Mouse (Mus musculus) midbrain, embryonic 11.5 days (tissue): Measurements from ENCODE around the gene Etnk1. TPM values are rescaled to one million over a fixed set of nuclear protein-coding genes. Genes with fewer than 3 reads are reported as not detected.

Experiments used
- ATAC-seq: fragments of 200-750 bp; cut with Nextera tagmentation; 2 replicates; pipeline ENCODE4 v1.8.0; 2017; ENCODE audit warnings: moderate TSS enrichment, moderate library complexity; ENCODE audit not compliant: low FRiP score
- DNase-seq: peaks from one replicate; pipeline ENCODE4 v3.0.0; 2015; ENCODE audit warnings: low spot score; ENCODE audit errors: missing footprints
- H3K27ac ChIP-seq: fragments of 300-500 bp; sonication (generic); 2 replicates; pipeline ENCODE4 v1.5.1; 2014; ENCODE audit warnings: low read depth, low read length
- H3K27me3 ChIP-seq: fragments of 300-500 bp; sonication (generic); 2 replicates; pipeline ENCODE4 v1.6.1; 2014; ENCODE audit warnings: mild to moderate bottlenecking, low read length, moderate library complexity, mixed read lengths; ENCODE audit not compliant: control insufficient read depth, insufficient read depth
- H3K36me3 ChIP-seq: fragments of 300-500 bp; sonication (generic); 2 replicates; pipeline ENCODE4 v1.6.1; 2014; ENCODE audit warnings: mild to moderate bottlenecking, low read length, moderate library complexity, mixed read lengths; ENCODE audit not compliant: control insufficient read depth, insufficient read depth
- H3K4me1 ChIP-seq: fragments of 300-500 bp; sonication (generic); 2 replicates; pipeline ENCODE4 v1.6.1; 2014; ENCODE audit warnings: low read length; ENCODE audit not compliant: control insufficient read depth, insufficient read depth
- H3K4me2 ChIP-seq: fragments of 300-500 bp; sonication (generic); 2 replicates; pipeline ENCODE4 v1.6.1; 2014; ENCODE audit warnings: mild to moderate bottlenecking, moderate library complexity
- H3K4me3 ChIP-seq: fragments of 300-500 bp; sonication (generic); 2 replicates; pipeline ENCODE4 v1.5.1; 2014; ENCODE audit warnings: low read depth, low read length
- H3K9ac ChIP-seq: fragments of 300-500 bp; sonication (generic); 2 replicates; pipeline ENCODE4 v1.6.1; 2014; ENCODE audit warnings: low read length
- H3K9me3 ChIP-seq: fragments of 300-500 bp; sonication (generic); 2 replicates; pipeline ENCODE4 v1.6.1; 2016; ENCODE audit warnings: low read length; ENCODE audit not compliant: control insufficient read depth
- WGBS: fragments of 180-500 bp; shearing (Covaris S2); extraction: QIAGEN DNeasy Blood & Tissue Kit; methylation state at CpG from one replicate; pipeline ENCODE4 v1.1.7; 2014; 5-methylcytosine and 5-hydroxymethylcytosine counted together
- polyA plus RNA-seq: library from polyadenylated mRNA; unstranded; fragments of >200 nt; fragmentation: Nextera tagmentation; extraction: Ambion mirVana; gene quantifications from 2 replicates; pipeline ENCODE4 v1.2.1, GENCODE M21; 2014

Gene Etnk1
- polyA plus RNA-seq, 1 experiment from 2014 or later: 30.7 TPM

DNA sequence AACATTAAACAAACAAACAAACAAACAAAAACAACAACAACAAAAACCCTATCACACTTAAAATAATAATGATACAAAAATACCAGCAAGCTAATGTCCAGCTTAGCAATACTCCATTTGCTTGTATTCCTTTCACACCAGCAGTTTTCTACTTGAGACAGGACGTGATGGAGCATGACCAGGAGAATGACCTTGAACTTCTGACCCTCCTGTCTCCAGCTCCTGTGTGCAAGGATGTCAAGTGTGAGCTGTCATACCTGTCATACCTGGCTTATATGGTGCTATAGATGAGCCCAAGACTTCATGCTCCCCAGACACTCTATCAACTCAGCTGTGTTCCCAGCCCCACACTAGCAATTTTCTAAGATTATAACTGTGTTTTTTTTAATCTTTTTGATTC is 11.0 kb upstream of the Etnk1 start:
- H3K27me3 ChIP-seq: no peaks in the 10 kb centered on the region
- H3K4me2 ChIP-seq: no peak overlapping the region
- H3K9ac ChIP-seq: no peak overlapping the region
- ATAC-seq: no peak
- H3K27ac ChIP-seq: no peak overlapping the region
- no peaks in the 10 kb centered on the region for H3K36me3 ChIP-seq
- 76% methylated on average over 1 of the region's 1 CpGs for WGBS
- H3K9me3 ChIP-seq: no peaks in the 10 kb centered on the region
- H3K4me3 ChIP-seq: no peak overlapping the region
- H3K4me1 ChIP-seq: no peaks in the 10 kb centered on the region; the same call in 1 of the 2 replicates
- peak; percentile 21 for DNase-seq

DNA sequence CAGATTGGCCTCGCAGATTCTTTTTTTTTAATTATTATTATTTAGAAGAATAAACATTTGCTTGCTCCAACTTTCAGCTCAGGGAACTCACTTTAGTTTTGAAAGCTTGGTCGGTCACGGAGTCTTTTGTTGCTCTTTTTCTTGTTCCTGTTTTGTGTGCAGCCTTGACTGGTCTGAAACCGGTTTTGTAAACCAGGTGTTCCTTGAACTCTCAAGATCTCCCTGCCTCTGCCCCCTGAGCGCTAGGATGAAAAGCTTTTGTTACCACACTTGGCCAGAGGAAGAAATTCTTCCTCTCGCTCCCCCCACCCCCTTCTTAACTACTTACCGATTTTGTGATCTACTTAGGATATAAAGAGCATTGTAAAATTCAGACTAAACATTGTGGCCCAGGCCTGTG is 10.3 kb upstream of the Etnk1 start:
- H3K36me3 ChIP-seq: no peaks in the 10 kb centered on the region
- H3K4me1 ChIP-seq: no peaks in the 10 kb centered on the region; the same call in 1 of the 2 replicates
- no peak overlapping the region for H3K9ac ChIP-seq
- H3K4me3 ChIP-seq: no peak overlapping the region
- no peak overlapping the region for H3K4me2 ChIP-seq
- DNase-seq (no peak), ATAC-seq (no peak)
- no peaks in the 10 kb centered on the region for H3K27me3 ChIP-seq
- 90% methylated on average over 7 of the region's 7 CpGs for WGBS
- H3K27ac ChIP-seq: no peak overlapping the region
- no peaks in the 10 kb centered on the region for H3K9me3 ChIP-seq

DNA sequence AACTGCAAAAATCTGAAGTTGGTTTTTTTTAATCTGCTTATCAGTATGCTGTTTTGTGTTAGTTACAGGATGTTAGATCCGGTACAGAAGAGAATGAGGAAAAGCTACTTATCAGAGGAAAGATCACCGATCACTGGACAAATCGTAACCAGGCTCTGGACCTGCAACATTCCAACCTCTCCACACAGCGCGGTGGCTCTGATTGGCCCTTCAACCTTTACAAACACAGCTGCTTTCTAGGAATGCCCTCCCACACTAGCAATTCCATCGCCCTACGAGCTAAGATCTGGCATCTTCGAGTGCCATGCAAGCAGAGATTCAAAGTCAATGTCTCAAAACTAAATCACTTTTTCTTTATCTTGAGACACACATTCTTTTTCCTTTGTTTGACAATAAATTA is 9.6 kb upstream of the Etnk1 start:
- no peak for ATAC-seq

DNA sequence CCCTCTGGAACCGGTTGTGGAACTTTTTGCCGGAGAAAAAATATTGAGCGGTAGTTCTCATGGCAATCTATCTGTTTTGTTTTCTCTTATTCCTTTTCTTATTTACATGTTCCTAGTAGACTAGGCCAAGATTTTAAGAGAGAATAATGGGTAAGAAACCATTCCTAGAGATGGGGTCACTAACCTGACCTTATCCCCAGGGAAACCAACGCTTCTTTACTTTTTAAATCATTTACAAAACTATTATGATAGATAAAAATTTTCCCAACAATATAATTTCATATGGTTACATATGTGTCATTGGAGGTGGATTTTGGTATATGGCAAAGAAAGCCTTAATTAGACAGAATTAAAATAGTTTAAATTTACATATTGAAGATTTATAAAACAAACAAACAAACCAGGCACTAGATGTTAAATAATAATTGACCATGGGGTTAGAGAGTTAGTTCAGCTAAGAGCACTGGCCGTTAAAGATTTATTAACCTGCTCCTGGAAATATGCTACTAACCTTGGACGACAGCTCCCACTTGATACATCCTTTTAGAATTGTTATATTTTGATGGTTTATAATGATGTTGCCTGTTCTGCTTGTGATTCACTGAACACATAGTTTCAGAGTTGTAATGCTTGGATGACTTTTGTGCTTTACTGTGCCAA is 6.3 kb upstream of the Etnk1 start:
- no peaks in the 10 kb centered on the region for H3K4me1 ChIP-seq
- 91% methylated on average over 6 of the region's 6 CpGs for WGBS

More for the DNA sequence above, 9.6 kb upstream of the Etnk1 start:
- 87% methylated on average over 8 of the region's 8 CpGs for WGBS
- Histone ChIP-seq H3K4me2 (no peak overlapping the region), H3K27me3 (no peaks in the 10 kb centered on the region), H3K9ac (no peak overlapping the region), H3K36me3 (no peaks in the 10 kb centered on the region), H3K9me3 (no peaks in the 10 kb centered on the region), H3K4me3 (no peak overlapping the region), H3K4me1 (no peaks in the 10 kb centered on the region; the same call in 1 of the 2 replicates), H3K27ac (no peak overlapping the region)
- DNase-seq: peak; percentile 35

DNA sequence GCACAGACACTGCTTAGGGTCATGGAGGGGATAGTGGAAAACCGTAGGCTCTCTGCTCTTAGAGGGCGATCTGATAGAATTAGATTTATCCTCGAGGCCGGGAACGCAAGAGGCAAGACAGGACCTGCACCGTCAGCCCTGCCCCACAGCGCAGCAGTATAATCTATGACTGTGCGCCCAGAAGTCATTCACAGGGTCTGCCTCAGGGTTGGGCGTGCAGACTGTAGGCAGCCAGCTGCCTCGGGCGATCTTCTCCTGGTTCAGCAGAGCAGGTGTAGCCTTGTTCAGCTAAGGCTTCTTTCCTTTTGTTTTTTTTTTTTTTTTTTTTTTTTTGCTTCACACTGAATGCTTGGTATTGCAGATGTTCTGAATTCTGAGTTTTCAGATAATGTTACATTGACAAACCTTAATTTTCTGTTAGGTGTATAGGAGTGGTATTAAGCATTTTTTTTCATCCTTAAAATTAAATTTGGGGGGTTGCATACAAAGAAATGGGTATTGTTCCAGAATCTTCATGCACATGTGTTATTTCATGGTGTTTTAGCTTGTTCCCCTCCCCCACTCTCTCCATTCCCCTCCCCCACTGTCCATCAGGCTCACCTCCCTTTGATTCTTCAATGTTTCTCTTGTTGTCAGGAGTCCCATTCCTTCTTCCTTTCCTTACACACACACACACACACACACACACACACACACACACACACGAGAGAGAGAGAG is 4.7 kb upstream of the Etnk1 start:
- ATAC-seq (no peak), DNase-seq (peak; percentile 74)
- no peak overlapping the region for H3K4me2 ChIP-seq
- no peak overlapping the region for H3K9ac ChIP-seq
- H3K27me3 ChIP-seq: peaks cover 2% of the 10 kb centered on the region; the same call in 1 of the 2 replicates
- H3K4me1 ChIP-seq: peaks cover 7% of the 10 kb centered on the region
- H3K27ac ChIP-seq: no peak overlapping the region
- H3K4me3 ChIP-seq: no peak overlapping the region
- 66% methylated on average over 11 of the region's 12 CpGs for whole genome bisulfite sequencing
- H3K36me3 ChIP-seq: no peaks in the 10 kb centered on the region
- no peaks in the 10 kb centered on the region for H3K9me3 ChIP-seq

More for the DNA sequence above, 6.3 kb upstream of the Etnk1 start:
- Histone ChIP-seq H3K9ac (no peak overlapping the region), H3K9me3 (no peaks in the 10 kb centered on the region), H3K4me2 (no peak overlapping the region), H3K36me3 (no peaks in the 10 kb centered on the region), H3K4me3 (no peak overlapping the region), H3K27me3 (no peaks in the 10 kb centered on the region; the same call in 1 of the 2 replicates), H3K27ac (no peak overlapping the region)
- ATAC-seq (no peak), DNase-seq (peak; percentile 35)

DNA sequence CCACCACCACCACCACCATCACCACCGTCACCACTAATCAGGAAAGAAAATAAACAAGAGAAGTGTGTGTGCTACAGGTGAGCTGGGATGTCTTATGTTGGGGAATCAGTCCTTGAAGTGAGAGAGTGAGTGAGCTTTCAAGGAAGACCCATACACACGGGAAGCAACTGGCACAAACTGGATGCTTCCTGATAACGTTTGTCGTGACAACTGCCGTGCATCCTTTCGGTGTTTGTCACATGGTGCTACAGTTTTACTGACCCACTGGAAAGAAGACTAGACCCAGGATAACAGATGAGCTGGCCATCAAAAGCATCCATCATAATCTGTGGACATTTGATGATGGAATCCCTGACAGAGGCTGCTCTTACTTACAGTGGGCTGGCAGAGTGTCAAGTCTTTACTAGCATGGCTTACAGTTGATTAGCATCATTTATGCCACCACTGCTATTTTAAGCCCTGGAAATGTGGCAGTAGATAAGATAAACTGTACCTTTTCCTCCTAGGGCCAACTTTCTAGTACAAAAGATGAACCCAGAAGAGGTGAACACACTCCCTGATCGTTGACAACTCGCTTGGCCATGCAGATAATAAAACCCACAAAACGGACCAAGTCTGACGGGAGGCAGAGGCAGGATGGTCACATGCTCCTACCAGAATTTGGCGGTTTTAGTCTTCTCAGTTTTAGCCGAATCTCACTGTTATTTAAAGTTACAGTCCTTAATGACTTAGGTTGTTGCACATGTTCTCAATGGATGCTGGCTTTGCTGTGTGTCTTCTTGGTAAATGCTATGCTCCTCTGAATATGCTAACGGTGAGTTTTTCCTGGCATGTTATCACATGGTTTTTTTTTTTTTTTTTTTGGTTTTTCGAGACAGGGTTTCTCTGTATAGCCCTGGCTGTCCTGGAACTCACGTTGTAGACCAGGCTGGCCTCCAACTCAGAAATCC is 2.8 kb upstream of the Etnk1 start:
- 91% methylated on average over 15 of the region's 15 CpGs for WGBS
- H3K4me2 ChIP-seq: no peak overlapping the region
- peak; percentile 81 for DNase-seq

DNA sequence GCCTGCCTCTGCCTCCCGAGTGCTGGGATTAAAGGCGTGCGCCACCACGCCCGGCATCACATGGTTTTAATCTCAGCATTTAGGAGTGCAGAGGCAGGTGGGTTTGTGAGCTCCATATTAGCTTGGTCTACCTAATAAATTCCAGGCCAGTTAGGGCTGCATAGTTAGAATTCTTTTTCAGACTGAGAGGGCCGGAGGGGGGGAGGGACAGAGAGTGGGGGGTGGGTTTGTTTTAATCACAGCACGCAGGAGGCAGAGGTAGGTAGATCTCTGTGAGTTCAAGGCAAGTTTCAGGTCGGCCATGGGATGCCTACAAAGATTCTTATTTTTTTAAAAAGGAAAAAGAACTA is 2.1 kb upstream of the Etnk1 start:
- DNase-seq: no peak
- WGBS: 91% methylated on average over 8 of the region's 8 CpGs

More for the DNA sequence above, 2.8 kb upstream of the Etnk1 start:
- Histone ChIP-seq H3K36me3 (no peaks in the 10 kb centered on the region), H3K27ac (no peak overlapping the region), H3K9ac (no peak overlapping the region), H3K9me3 (no peaks in the 10 kb centered on the region), H3K27me3 (peaks cover 2% of the 10 kb centered on the region; the same call in 1 of the 2 replicates), H3K4me3 (no peak overlapping the region), H3K4me1 (peaks cover 15% of the 10 kb centered on the region)
- ATAC-seq: no peak

DNA sequence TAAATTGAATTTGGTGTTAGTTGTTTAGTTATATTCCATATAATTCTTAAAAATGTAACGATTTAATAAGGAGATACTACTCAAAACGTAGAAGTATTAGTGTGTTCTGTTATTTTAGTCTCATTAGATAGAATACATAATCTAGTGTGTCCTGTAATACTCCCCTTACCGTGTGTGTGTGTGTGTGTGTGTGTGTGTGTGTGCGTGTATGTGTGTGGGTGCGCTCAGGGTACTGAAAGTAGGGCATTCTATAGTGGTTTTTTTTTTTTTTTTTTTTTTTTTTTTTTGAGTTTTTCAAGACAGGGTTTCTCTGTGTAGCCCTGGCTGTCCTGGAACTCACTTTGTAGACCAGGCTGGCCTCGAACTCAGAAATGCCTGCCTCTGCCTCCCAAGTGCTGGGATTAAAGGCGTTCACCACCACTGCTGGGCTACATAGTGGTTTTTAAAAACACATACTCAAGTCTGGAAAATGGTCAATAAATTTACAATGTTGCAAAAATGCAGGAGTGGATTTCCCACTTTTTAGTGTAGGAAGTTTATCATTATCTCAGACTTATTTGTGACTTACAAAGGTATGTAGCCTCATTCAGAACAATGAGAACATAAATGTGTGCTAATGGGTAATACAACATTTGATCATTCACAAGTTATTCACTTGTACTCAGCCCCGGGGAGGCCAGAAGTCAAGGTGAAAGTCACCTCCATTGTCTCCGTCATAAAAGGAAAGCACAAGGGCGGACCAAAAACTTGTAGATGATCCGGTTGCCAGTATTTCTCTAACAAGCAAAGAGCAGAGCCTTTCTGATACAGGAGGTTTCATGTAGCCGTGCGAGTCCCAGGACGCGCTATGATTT is 1.4 kb upstream of the Etnk1 start:
- peak; percentile 85 for DNase-seq
- Histone ChIP-seq H3K4me2 (peak overlapping the region; percentile 83), H3K27me3 (peaks cover 2% of the 10 kb centered on the region; the same call in 1 of the 2 replicates), H3K36me3 (no peaks in the 10 kb centered on the region), H3K4me1 (peaks cover 17% of the 10 kb centered on the region), H3K4me3 (peak overlapping the region; percentile 84; the same call in 1 of the 2 replicates), H3K9me3 (no peaks in the 10 kb centered on the region), H3K27ac (no peak overlapping the region), H3K9ac (peak overlapping the region; percentile 85; the same call in 1 of the 2 replicates)
- 58% methylated on average over 15 of the region's 15 CpGs for WGBS
- no peak for ATAC-seq

More for the DNA sequence above, 2.1 kb upstream of the Etnk1 start:
- H3K4me1 ChIP-seq: peaks cover 17% of the 10 kb centered on the region
- no peak overlapping the region for H3K4me2 ChIP-seq
- H3K9me3 ChIP-seq: no peaks in the 10 kb centered on the region
- no peak overlapping the region for H3K27ac ChIP-seq
- H3K9ac ChIP-seq: no peak overlapping the region
- ATAC-seq: no peak
- H3K4me3 ChIP-seq: no peak overlapping the region
- peaks cover 2% of the 10 kb centered on the region; the same call in 1 of the 2 replicates for H3K27me3 ChIP-seq
- H3K36me3 ChIP-seq: no peaks in the 10 kb centered on the region
